Mouse (Mus musculus) midbrain, embryonic 10.5 days (tissue): Measurements from ENCODE around the gene Vmn2r7. TPM values are rescaled to one million over a fixed set of nuclear protein-coding genes. Genes with fewer than 3 reads are reported as not detected.
"Not testable (repeated sequence)": the region's sequence is repeated elsewhere in the genome, so short reads cannot be mapped to it uniquely, and the experiment has no call there.

Experiments used
- DNase-seq: peaks from one replicate; pipeline ENCODE4 v3.0.0-alpha.2; 2017; ENCODE audit warnings: low spot score
- H3K27ac ChIP-seq: fragments of 300-500 bp; sonication (generic); replicated peaks from 2 replicates; pipeline ENCODE4 v1.5.1; 2016; ENCODE audit warnings: mild to moderate bottlenecking
- H3K27me3 ChIP-seq: fragments of 300-500 bp; sonication (generic); 2 replicates; pipeline ENCODE4 v1.6.1; 2016; ENCODE audit warnings: low read depth, mild to moderate bottlenecking; ENCODE audit not compliant: poor library complexity, severe bottlenecking
- H3K36me3 ChIP-seq: fragments of 300-500 bp; sonication (generic); 2 replicates; pipeline ENCODE4 v1.6.1; 2016; ENCODE audit warnings: mild to moderate bottlenecking, moderate library complexity
- H3K4me1 ChIP-seq: fragments of 300-500 bp; sonication (generic); 2 replicates; pipeline ENCODE4 v1.6.1; 2016
- H3K4me3 ChIP-seq: fragments of 300-500 bp; sonication (generic); 2 replicates; pipeline ENCODE4 v1.5.1; 2016; ENCODE audit warnings: mild to moderate bottlenecking, moderate library complexity
- H3K9me3 ChIP-seq: fragments of 300-500 bp; sonication (generic); replicated peaks from 2 replicates; pipeline ENCODE4 v1.6.1; 2016; ENCODE audit warnings: mild to moderate bottlenecking
- WGBS: fragments of 180-500 bp; shearing (Covaris S2); methylation state at CpG from one replicate; pipeline ENCODE4 v1.1.7; 2016; 5-methylcytosine and 5-hydroxymethylcytosine counted together
- polyA plus RNA-seq: library from polyadenylated mRNA; unstranded; fragments of >200 nt; fragmentation: Nextera tagmentation; extraction: Ambion mirVana; gene quantifications from 2 replicates; pipeline ENCODE4 v1.2.1, GENCODE M21; 2016

Gene Vmn2r7
- polyA plus RNA-seq, 1 experiment from 2014 or later = not detected

GRCm38 (mm10) chr3:64725736-64726135 lies 118.8 kb downstream of the Vmn2r7 start:
- not testable (repeated sequence) for H3K36me3 ChIP-seq, H3K9me3 ChIP-seq, H3K27ac ChIP-seq, DNase-seq, H3K27me3 ChIP-seq, H3K4me1 ChIP-seq, H3K4me3 ChIP-seq
- 81% methylated on average over 1 of the region's 1 CpGs for WGBS

DNA sequence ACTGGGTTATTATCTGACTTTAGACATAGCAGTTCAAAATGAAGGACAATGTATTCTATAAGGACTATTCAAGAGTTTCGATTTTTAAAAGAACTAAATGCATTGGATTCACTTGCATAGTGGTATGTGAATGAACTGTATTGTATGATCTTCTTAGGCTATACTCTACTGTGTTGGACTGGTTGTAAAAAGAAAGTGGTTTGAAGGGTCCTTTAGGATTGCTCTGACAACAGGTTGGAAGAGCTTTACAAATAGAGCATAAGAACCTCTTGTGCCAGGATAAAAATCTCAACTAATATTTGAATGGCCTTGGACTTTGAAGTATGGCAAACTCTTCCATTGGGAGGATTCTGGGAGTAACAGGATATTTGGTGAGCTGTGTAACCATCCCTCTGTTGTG lies 168.5 kb downstream of the Vmn2r7 start:
- H3K27me3 ChIP-seq, H3K4me1 ChIP-seq, H3K9me3 ChIP-seq, H3K4me3 ChIP-seq, H3K36me3 ChIP-seq, H3K27ac ChIP-seq, DNase-seq: not testable (repeated sequence)
- 82% methylated on average over 1 of the region's 1 CpGs for WGBS
